Mouse (Mus musculus) G1E (cell line): ENCODE results near the gene Ntsr1.

Experiments
- CTCF ChIP-seq: IDR thresholded peaks from 2 replicates; pipeline ENCODE4 v1.5.1; 2012; ENCODE audit warnings: low read depth, low read length, inconsistent platforms, mixed read lengths
- GATA1 ChIP-seq: IDR thresholded peaks from 2 replicates; pipeline ENCODE4 v1.6.1; 2012; ENCODE audit warnings: borderline replicate concordance, low read length, inconsistent platforms, mixed read lengths
- POLR2AphosphoS5 ChIP-seq: IDR thresholded peaks from 2 replicates; pipeline ENCODE4 v1.6.1; 2012; ENCODE audit warnings: low read depth, low read length, inconsistent platforms; ENCODE audit not compliant: insufficient replicate concordance
- TAL1 ChIP-seq: conservative IDR thresholded peaks from 2 replicates; pipeline ENCODE4 v1.6.1; 2012; ENCODE audit warnings: low read depth, low read length, inconsistent platforms, mixed read lengths

DNA sequence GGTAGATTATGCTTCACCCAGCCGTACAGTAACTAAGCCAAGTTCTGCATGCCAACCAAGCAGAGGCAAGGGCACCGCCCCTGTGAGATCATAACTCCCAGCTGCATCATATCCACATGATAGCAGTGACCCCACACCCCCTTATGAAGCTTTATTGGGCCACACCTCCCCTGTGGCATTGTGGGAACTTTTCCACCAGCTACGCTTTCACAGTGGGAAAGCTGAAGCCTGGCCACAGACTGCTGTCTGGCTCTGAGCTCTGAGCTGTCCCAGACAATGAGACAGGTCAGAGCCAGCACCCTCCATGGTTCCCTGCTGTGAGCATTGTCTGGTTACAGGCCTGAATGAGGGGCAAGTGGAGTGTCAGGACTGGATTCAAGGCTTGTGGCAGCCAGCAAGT lies 81.2 kb downstream of the Ntsr1 start, which contains the start of gene Mrgbp:
- TF ChIP-seq GATA1 (no peak), CTCF (no peak), POLR2AphosphoS5 (no peak), TAL1 (no peak)
